Mouse (Mus musculus) spleen, adult 2 months (tissue): Measurements from ENCODE around the gene Xylt2. TPM values are rescaled to one million over a fixed set of nuclear protein-coding genes. Genes with fewer than 3 reads are reported as not detected.
A peak's percentile ranks its signal among the peaks of the same experiment; 100 is the strongest.
"Not testable (repeated sequence)": the region's sequence is repeated elsewhere in the genome, so short reads cannot be mapped to it uniquely, and the experiment has no call there.

Experiments used
- DNase-seq, 2 experiments: peaks; one replicate each; pipeline versions ENCODE4 v3.0.0 to v3.0.0-alpha.2; 2012 to 2021; ENCODE audit warnings: low spot score in 2 of 2, low read depth in 1 of 2
- H3K27ac ChIP-seq: fragments of 200-500 bp; 2 replicates; pipeline ENCODE4 v1.5.1; 2012; ENCODE audit warnings: low read length, inconsistent platforms; ENCODE audit not compliant: insufficient read depth
- H3K27me3 ChIP-seq: fragments of 200-500 bp; 2 replicates; pipeline ENCODE4 v1.6.1; 2012; ENCODE audit warnings: mild to moderate bottlenecking, moderate library complexity, low read length, inconsistent platforms; ENCODE audit not compliant: control insufficient read depth, insufficient read depth
- H3K36me3 ChIP-seq: fragments of 200-500 bp; 2 replicates; pipeline ENCODE4 v1.6.1; 2012; ENCODE audit warnings: mild to moderate bottlenecking, low read length, inconsistent platforms; ENCODE audit not compliant: control insufficient read depth, insufficient read depth
- H3K4me1 ChIP-seq: fragments of 200-500 bp; 2 replicates; pipeline ENCODE4 v1.6.1; 2011; ENCODE audit warnings: inconsistent platforms; ENCODE audit not compliant: control insufficient read depth, insufficient read depth, insufficient read length
- H3K4me3 ChIP-seq: fragments of 200-500 bp; 2 replicates; pipeline ENCODE4 v1.5.1; 2011; ENCODE audit warnings: mild to moderate bottlenecking, inconsistent platforms; ENCODE audit not compliant: insufficient read depth, insufficient read length; ENCODE audit errors: extremely low read depth
- CTCF ChIP-seq: fragments of 200-500 bp; IDR thresholded peaks from 2 replicates; pipeline ENCODE4 v1.5.1; 2011; ENCODE audit warnings: mild to moderate bottlenecking, inconsistent platforms; ENCODE audit not compliant: insufficient read depth, insufficient read length, insufficient replicate concordance; ENCODE audit errors: extremely low read depth
- POLR2A ChIP-seq: fragments of 200-500 bp; IDR thresholded peaks from 2 replicates; pipeline ENCODE4 v1.6.1; 2011; ENCODE audit warnings: low read depth, low read length, inconsistent platforms
- WGBS: fragments of 180-500 bp; shearing (Covaris S2); methylation state at CpG from one replicate; pipeline ENCODE4 v1.1.7; 2018; 5-methylcytosine and 5-hydroxymethylcytosine counted together
- polyA plus RNA-seq: library from polyadenylated mRNA; depleted of rRNA; stranded (reverse); fragments of >200 nt; gene quantifications from 2 replicates; pipeline ENCODE4 v1.2.3, GENCODE M21; 2012

Gene Xylt2
- polyA plus RNA-seq, 1 experiment: 25.7 TPM

DNA sequence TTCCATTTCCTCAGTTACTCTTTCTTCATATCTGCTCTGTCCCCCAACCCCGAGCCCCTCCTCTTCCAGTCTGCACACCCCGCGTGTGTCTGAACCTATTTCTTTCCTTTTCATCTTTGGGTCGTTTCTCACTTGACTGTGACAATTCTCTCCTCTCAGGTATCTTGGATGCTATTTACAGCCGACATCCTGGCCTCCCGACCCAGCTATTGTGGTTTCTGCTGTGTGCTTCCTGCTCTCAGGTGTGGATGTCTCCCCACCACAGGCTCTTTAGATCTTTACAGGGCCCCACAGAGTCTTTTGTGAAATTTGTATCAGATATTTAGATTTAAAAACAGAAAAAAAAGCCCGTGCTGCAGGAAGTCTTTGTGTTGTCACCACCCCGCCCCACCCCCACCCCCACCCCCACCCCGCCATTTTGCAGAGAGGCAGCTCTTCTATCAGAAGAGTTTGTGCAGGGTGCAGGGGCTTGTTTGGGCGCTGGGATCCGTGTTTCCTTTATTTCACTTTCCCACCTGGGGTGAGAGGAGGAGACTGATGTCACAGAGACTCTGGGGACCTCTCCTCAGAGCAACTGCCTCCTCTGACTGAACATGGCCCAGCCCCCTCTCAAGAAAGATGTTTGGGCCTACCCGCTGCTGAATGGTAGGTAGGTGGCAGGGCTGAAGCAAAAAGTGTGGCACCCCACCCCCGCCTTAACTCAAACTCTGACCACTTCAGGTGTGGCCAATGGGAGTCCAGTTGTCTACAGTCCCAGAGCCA lies 20.6 kb upstream of the Xylt2 start:
- Histone ChIP-seq H3K4me3 (no peak overlapping the region; the same call in 1 of the 2 replicates), H3K36me3 (no peaks in the 10 kb centered on the region), H3K4me1 (no peaks in the 10 kb centered on the region; the same call in 1 of the 2 replicates), H3K27ac (peak overlapping the region; percentile 83), H3K27me3 (no peaks in the 10 kb centered on the region)
- TF ChIP-seq CTCF: no peak
- TF ChIP-seq POLR2A: no peak
- DNase-seq: peak; percentile 16 to 54
- 30% methylated on average over 13 of the region's 13 CpGs for WGBS

DNA sequence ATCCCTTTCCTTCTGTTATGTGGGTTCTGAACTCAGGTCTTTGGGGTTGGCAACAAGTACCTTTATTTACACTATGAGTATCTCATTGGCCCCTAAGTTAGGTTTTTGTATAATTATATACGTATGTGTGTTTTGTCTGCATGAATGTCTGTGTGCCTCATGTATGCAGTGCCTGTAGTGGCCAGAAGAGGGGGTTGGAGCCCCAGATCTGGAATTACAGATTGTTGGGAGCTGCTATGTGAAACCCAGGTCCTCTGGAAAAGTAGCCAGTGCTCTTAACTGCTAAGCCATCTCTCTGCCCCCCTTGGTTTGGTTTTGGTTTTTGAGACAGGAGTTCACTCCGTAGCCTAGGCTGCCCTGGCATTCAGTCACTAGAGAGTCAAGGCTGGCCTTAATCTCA lies 19.8 kb upstream of the Xylt2 start:
- Histone ChIP-seq H3K36me3 (no peaks in the 10 kb centered on the region), H3K4me3 (no peak overlapping the region), H3K27ac (peak overlapping the region; percentile 55), H3K27me3 (no peaks in the 10 kb centered on the region), H3K4me1 (no peaks in the 10 kb centered on the region; the same call in 1 of the 2 replicates)
- WGBS: 80% methylated on average over 2 of the region's 2 CpGs
- no peak for DNase-seq
- TF ChIP-seq CTCF: no peak
- TF ChIP-seq POLR2A: no peak

GRCm38 (mm10) chr11:94695508-94695907 lies 18.2 kb upstream of the Xylt2 start:
- Histone ChIP-seq H3K27ac (no peak overlapping the region), H3K27me3 (no peaks in the 10 kb centered on the region), H3K4me1 (no peaks in the 10 kb centered on the region; the same call in 1 of the 2 replicates), H3K36me3 (no peaks in the 10 kb centered on the region), H3K4me3 (no peak overlapping the region)
- no peak for DNase-seq
- 13% methylated on average over 6 of the region's 6 CpGs for WGBS
- TF ChIP-seq CTCF (no peak), POLR2A (no peak)

GRCm38 (mm10) chr11:94692502-94692901 lies 15.2 kb upstream of the Xylt2 start:
- not testable (repeated sequence) for H3K27ac ChIP-seq, H3K27me3 ChIP-seq, DNase-seq, H3K4me3 ChIP-seq, H3K36me3 ChIP-seq, H3K4me1 ChIP-seq

DNA sequence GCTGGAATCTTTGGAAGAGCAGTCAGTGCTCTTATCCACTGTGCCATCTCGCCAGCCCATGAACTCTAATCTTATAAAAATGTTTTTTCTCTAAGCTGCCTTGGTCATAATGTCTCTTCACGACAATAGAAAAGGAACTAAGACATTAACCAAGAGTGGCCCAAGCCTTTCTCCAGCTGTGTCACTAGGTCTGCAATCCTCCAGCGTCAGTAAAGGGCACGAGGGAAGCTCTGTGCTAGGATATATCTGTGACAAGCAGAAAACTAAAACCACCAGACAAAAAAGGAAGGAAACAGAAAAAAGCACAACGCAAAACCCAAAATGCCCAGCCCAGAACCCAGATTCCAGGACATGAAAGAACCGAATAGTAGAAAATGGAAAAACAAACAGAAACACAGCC lies 9.9 kb upstream of the Xylt2 start:
- WGBS: 21% methylated on average over 6 of the region's 6 CpGs
- Histone ChIP-seq H3K27me3 (no peaks in the 10 kb centered on the region), H3K27ac (no peak overlapping the region), H3K4me3 (no peak overlapping the region), H3K4me1 (no peaks in the 10 kb centered on the region), H3K36me3 (no peaks in the 10 kb centered on the region)
- no peak for DNase-seq
- TF ChIP-seq CTCF (no peak), POLR2A (no peak)

- Histone ChIP-seq H3K36me3 (no peaks in the 10 kb centered on the region), H3K27ac (no peak overlapping the region), H3K4me3 (no peak overlapping the region), H3K4me1 (peaks cover 3% of the 10 kb centered on the region; the same call in 1 of the 2 replicates), H3K27me3 (no peaks in the 10 kb centered on the region)
- DNase-seq: no peak
- whole genome bisulfite sequencing: 91% methylated on average over 7 of the region's 7 CpGs
- TF ChIP-seq POLR2A: no peak
- no peak for TF ChIP-seq CTCF
These were observed 5.1 kb upstream of the Xylt2 start for GRCm38 (mm10) chr11:94682427-94682826.

DNA sequence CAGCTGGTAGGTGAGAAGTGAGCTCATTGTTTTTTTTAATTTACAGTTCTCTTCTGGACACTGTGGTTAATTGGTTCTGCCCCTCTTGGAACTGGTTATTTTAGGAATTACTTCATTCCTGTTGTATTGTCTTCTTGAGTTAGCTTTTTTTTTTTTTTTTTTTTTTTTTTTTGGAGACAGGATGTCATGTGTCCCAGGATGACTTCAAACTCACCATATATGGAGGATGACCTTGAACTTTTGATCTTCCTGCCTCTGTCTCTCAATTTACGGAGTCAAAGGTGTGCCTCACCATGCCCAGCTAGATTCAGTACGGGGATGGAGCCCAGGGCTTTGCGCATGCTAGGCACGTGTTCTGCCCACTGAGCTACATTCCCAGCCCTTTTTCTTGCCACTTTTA lies 4.3 kb upstream of the Xylt2 start:
- H3K27me3 ChIP-seq: no peaks in the 10 kb centered on the region
- DNase-seq: no peak
- no peak for TF ChIP-seq CTCF
- no peak for TF ChIP-seq POLR2A
- no peaks in the 10 kb centered on the region for H3K36me3 ChIP-seq
- 82% methylated on average over 4 of the region's 4 CpGs for WGBS
- no peak overlapping the region for H3K4me3 ChIP-seq
- no peak overlapping the region for H3K27ac ChIP-seq
- H3K4me1 ChIP-seq: peaks cover 4% of the 10 kb centered on the region
